Mouse (Mus musculus): ENCODE data around the gene Tyms.

Tyms gene

GRCm38 (mm10) chr5:30107186-30107585 is 33.8 kb upstream of the Tyms start:
- TF ChIP-seq GATA4 (IDR thresholded peaks at IDR 0.05; ENCODE audit: insufficient replicate concordance, low read length), result no peak

GRCm38 (mm10) chr5:30106756-30107155 is 33.3 kb upstream of the Tyms start:
- TF ChIP-seq GATA4 (IDR thresholded peaks at IDR 0.05; ENCODE audit: insufficient replicate concordance, low read length), result no peak

- TF ChIP-seq GATA4 (IDR thresholded peaks at IDR 0.05; ENCODE audit: insufficient replicate concordance, low read length), result no peak
Measured at GRCm38 (mm10) chr5:30105668-30106300, 32.4 kb upstream of the Tyms start, which contains the start of gene 3110082J24Rik. TSS of gene 3110082J24Rik (minus strand) at chr5:30106086.

GRCm38 (mm10) chr5:30104841-30105667 is 31.6 kb upstream of the Tyms start, which contains the start of gene Garem2:
TSS of gene Garem2 (plus strand) at chr5:30105161.
- no peak for TF ChIP-seq GATA4 (IDR thresholded peaks at IDR 0.05; ENCODE audit: insufficient replicate concordance, low read length)

GRCm38 (mm10) chr5:30104339-30104738 is 30.9 kb upstream of the Tyms start:
- TF ChIP-seq GATA4 (IDR thresholded peaks at IDR 0.05; ENCODE audit: insufficient replicate concordance, low read length), result no peak

- TF ChIP-seq GATA4 (IDR thresholded peaks at IDR 0.05; ENCODE audit: insufficient replicate concordance, low read length), result no peak
Measured at GRCm38 (mm10) chr5:30103340-30103739, 29.9 kb upstream of the Tyms start.

- TF ChIP-seq GATA4 (IDR thresholded peaks at IDR 0.05; ENCODE audit: insufficient replicate concordance, low read length), result no peak
Measured at GRCm38 (mm10) chr5:30098260-30098659, 24.8 kb upstream of the Tyms start.

- TF ChIP-seq GATA4 (IDR thresholded peaks at IDR 0.05; ENCODE audit: insufficient replicate concordance, low read length), result no peak
Measured at GRCm38 (mm10) chr5:30095731-30096130, 22.3 kb upstream of the Tyms start.

GRCm38 (mm10) chr5:30094399-30094798 is 21.0 kb upstream of the Tyms start:
- TF ChIP-seq GATA4 (IDR thresholded peaks at IDR 0.05; ENCODE audit: insufficient replicate concordance, low read length), result no peak

- no peak for TF ChIP-seq GATA4 (IDR thresholded peaks at IDR 0.05; ENCODE audit: insufficient replicate concordance, low read length)
Measured at GRCm38 (mm10) chr5:30092701-30093100, 19.3 kb upstream of the Tyms start.

GRCm38 (mm10) chr5:30072377-30072776 is 1.0 kb downstream of the Tyms start:
- TF ChIP-seq GATA4 (IDR thresholded peaks at IDR 0.05; ENCODE audit: insufficient replicate concordance, low read length), result no peak

GRCm38 (mm10) chr5:30071677-30072076 is 1.7 kb downstream of the Tyms start:
- no peak for TF ChIP-seq GATA4 (IDR thresholded peaks at IDR 0.05; ENCODE audit: insufficient replicate concordance, low read length)

GRCm38 (mm10) chr5:30067726-30068125 is 5.7 kb downstream of the Tyms start:
- no peak for TF ChIP-seq GATA4 (IDR thresholded peaks at IDR 0.05; ENCODE audit: insufficient replicate concordance, low read length)

GRCm38 (mm10) chr5:30058216-30058731 is 15.1 kb downstream of the Tyms start:
- TF ChIP-seq GATA4 (IDR thresholded peaks at IDR 0.05; ENCODE audit: insufficient replicate concordance, low read length), result no peak

- TF ChIP-seq GATA4 (IDR thresholded peaks at IDR 0.05; ENCODE audit: insufficient replicate concordance, low read length), result no peak
Measured at GRCm38 (mm10) chr5:30014580-30014979, 58.8 kb downstream of the Tyms start.
